Mouse (Mus musculus) frontal cortex, adult (tissue): ENCODE results near the gene Snupn.

ENCODE experiments used
- ATAC-seq: cut with Nextera tagmentation; 2 replicates; pipeline ENCODE4 v1.9.2; 2017; ENCODE audit warnings: mild to moderate bottlenecking, moderate library complexity, mixed read lengths; ENCODE audit not compliant: low TSS enrichment

Gene Snupn

GRCm38 (mm10) chr9:57012393-57012792 is 61.7 kb downstream of the Snupn start:
- no peak for ATAC-seq

- ATAC-seq = no peak
These were observed 62.2 kb downstream of the Snupn start for GRCm38 (mm10) chr9:57012895-57013294.

DNA sequence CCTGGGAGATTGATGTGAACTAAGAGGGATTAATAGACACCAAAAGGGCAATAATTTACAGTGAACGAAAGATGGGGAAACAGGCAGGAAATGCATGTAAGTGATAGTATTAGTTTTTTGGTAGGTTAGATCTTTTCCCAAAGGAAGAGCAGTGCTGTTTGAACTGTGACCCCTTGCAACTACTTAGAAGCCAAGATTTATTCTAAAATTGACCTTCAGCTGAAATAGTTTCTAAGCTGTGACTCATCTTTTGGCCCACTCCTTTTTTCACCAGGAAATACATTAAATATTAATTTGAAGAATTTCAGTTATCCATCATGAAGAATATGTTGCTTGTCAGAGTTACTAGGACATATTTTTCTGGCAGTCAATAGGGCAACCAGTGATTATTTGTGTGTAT is 63.1 kb downstream of the Snupn start:
- no peak for ATAC-seq

GRCm38 (mm10) chr9:57014766-57015165 is 64.1 kb downstream of the Snupn start:
- ATAC-seq = no peak

- no peak for ATAC-seq
These were observed 67.0 kb downstream of the Snupn start for GRCm38 (mm10) chr9:57017631-57018030.

- ATAC-seq = peak; percentile 100
These were observed 81.1 kb downstream of the Snupn start for GRCm38 (mm10) chr9:57031756-57032155.
